ENCODE assay signal across 8 mouse cellular contexts in the genomic region with DNA sequence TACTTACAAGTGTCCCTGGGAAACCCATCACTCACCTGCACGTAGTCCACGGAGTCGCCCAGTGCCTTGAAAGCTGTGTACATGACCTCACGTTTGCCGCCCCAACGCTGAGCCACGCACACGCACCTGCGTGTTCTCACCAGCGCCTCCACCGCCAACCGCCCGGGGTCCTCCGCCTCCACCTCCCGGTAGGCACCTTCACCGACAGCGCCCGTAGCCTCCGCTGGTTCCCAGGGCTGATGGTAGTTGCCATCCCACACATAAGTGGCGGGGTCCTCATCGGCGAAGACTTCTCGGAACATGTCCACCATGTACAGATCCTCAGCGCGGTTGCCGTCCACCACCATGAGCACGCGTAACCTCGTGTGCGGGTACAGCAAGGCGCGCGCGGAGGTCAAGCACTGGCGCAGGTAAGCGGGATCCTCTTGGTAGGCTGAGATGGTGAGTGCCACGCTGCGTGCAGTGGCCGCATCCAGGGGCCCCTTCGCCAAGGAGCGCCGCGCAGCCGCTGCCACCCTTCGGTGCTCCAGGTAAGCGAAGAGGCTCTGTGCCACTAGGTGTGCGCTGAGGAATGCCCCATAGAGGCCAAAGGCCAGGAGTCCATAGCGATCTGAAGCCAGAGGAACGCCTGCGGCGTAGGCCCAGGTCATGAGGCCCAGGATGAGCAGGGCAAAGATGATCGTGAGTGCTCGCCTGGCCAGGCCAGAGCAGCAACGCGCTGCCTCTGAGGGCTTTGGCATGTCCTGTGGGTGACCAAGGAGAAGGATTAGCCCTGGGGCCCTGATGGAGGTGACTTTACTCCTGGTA. TPM values are rescaled to one million over a fixed set of nuclear protein-coding genes. Genes with fewer than 3 reads are reported as not detected.
A peak's percentile ranks its signal among the peaks of the same experiment; 100 is the strongest.
DNase-seq lines count a peak whose midpoint lies in the region; ATAC-seq and TF ChIP-seq lines count a peak whose summit lies in the region.

No protein-coding gene starts in this region.

- H3K4me3 ChIP-seq in liver, embryonic 11.5 days (ENCODE audit: low read depth, low read length) = no peak overlapping the region; the same call in 1 of the 2 replicates
- H3K4me3 ChIP-seq in liver, postnatal 0 days (ENCODE audit: low read depth, low read length) = no peak overlapping the region
- H3K4me3 ChIP-seq in embryonic facial prominence, embryonic 13.5 days = peak overlapping the region; percentile 9; the same call in 1 of the 2 replicates
- peak overlapping the region; percentile 38 for H3K4me3 ChIP-seq in hindbrain, embryonic 15.5 days
- no peak overlapping the region for H3K4me3 ChIP-seq in neural tube, embryonic 12.5 days
- no peak overlapping the region for H3K4me3 ChIP-seq in lung, postnatal 0 days (ENCODE audit: low read depth, low read length)

- WGBS in liver, embryonic 11.5 days = 19% methylated on average over 55 of the region's 55 CpGs
- 19% methylated on average over 55 of the region's 55 CpGs for WGBS in liver, postnatal 0 days (ENCODE audit: insufficient replicate concordance)
- 23% methylated on average over 55 of the region's 55 CpGs for WGBS in embryonic facial prominence, embryonic 13.5 days
- 20% methylated on average over 55 of the region's 55 CpGs for WGBS in hindbrain, embryonic 15.5 days
- WGBS in neural tube, embryonic 12.5 days = 23% methylated on average over 55 of the region's 55 CpGs
- WGBS in lung, postnatal 0 days = 31% methylated on average over 55 of the region's 55 CpGs

- TF ChIP-seq CTCF in liver, postnatal 0 days (IDR thresholded peaks at IDR 0.05; ENCODE audit: low read depth) = no peak
- no peak for TF ChIP-seq CTCF in lung, postnatal 0 days (IDR thresholded peaks at IDR 0.05)

- no peaks in the 10 kb centered on the region for H3K9me3 ChIP-seq in liver, embryonic 11.5 days (ENCODE audit: control insufficient read depth, low read length)
- H3K9me3 ChIP-seq in liver, postnatal 0 days (ENCODE audit: low read length) = no peaks in the 10 kb centered on the region
- no peaks in the 10 kb centered on the region for H3K9me3 ChIP-seq in embryonic facial prominence, embryonic 13.5 days
- no peaks in the 10 kb centered on the region for H3K9me3 ChIP-seq in hindbrain, embryonic 15.5 days
- H3K9me3 ChIP-seq in neural tube, embryonic 12.5 days = no peaks in the 10 kb centered on the region
- H3K9me3 ChIP-seq in lung, postnatal 0 days (ENCODE audit: low read length) = no peaks in the 10 kb centered on the region

- H3K36me3 ChIP-seq in liver, embryonic 11.5 days (ENCODE audit: control insufficient read depth, insufficient read depth, low read length) = no peaks in the 10 kb centered on the region
- no peaks in the 10 kb centered on the region for H3K36me3 ChIP-seq in liver, postnatal 0 days (replicated peaks; ENCODE audit: insufficient read depth, low read length)
- H3K36me3 ChIP-seq in embryonic facial prominence, embryonic 13.5 days = peaks cover 11% of the 10 kb centered on the region
- H3K36me3 ChIP-seq in hindbrain, embryonic 15.5 days = no peaks in the 10 kb centered on the region
- 0 out of 2 replicates have a peak, but pooled peaks cover 8% of the 10 kb centered on the region for H3K36me3 ChIP-seq in neural tube, embryonic 12.5 days
- no peaks in the 10 kb centered on the region for H3K36me3 ChIP-seq in lung, postnatal 0 days (ENCODE audit: insufficient read depth, low read length)

- H3K9ac ChIP-seq in liver, embryonic 11.5 days (ENCODE audit: low read depth, low read length) = no peak overlapping the region
- H3K9ac ChIP-seq in liver, postnatal 0 days (replicated peaks) = no peak overlapping the region
- H3K9ac ChIP-seq in embryonic facial prominence, embryonic 13.5 days = no peak overlapping the region
- peak overlapping the region; percentile 29 for H3K9ac ChIP-seq in hindbrain, embryonic 15.5 days
- H3K9ac ChIP-seq in neural tube, embryonic 12.5 days = no peak overlapping the region
- no peak overlapping the region for H3K9ac ChIP-seq in lung, postnatal 0 days (replicated peaks; ENCODE audit: low read depth)

- H3K4me2 ChIP-seq in liver, embryonic 11.5 days = peak overlapping the region; percentile 11
- H3K4me2 ChIP-seq in liver, postnatal 0 days (ENCODE audit: low read depth, low read length) = no peak overlapping the region
- H3K4me2 ChIP-seq in embryonic facial prominence, embryonic 13.5 days = peak overlapping the region; percentile 27
- H3K4me2 ChIP-seq in hindbrain, embryonic 15.5 days = peak overlapping the region; percentile 53
- peak overlapping the region; percentile 35 for H3K4me2 ChIP-seq in neural tube, embryonic 12.5 days (replicated peaks)
- H3K4me2 ChIP-seq in lung, postnatal 0 days (replicated peaks; ENCODE audit: low read depth, low read length) = no peak overlapping the region

- TF ChIP-seq EP300 in liver, postnatal 0 days (IDR thresholded peaks at IDR 0.05; ENCODE audit: low read depth) = no peak
- no peak for TF ChIP-seq EP300 in lung, postnatal 0 days (IDR thresholded peaks at IDR 0.05)

- H3K4me1 ChIP-seq in liver, embryonic 11.5 days (replicated peaks; ENCODE audit: control insufficient read depth, insufficient read depth, low read length) = no peaks in the 10 kb centered on the region
- no peaks in the 10 kb centered on the region for H3K4me1 ChIP-seq in liver, postnatal 0 days (ENCODE audit: insufficient read depth)
- peaks cover 9% of the 10 kb centered on the region for H3K4me1 ChIP-seq in embryonic facial prominence, embryonic 13.5 days
- peaks cover 5% of the 10 kb centered on the region; the same call in 1 of the 2 replicates for H3K4me1 ChIP-seq in hindbrain, embryonic 15.5 days (replicated peaks)
- H3K4me1 ChIP-seq in neural tube, embryonic 12.5 days = no peaks in the 10 kb centered on the region
- no peaks in the 10 kb centered on the region for H3K4me1 ChIP-seq in lung, postnatal 0 days (ENCODE audit: insufficient read depth, low read depth, low read length)

- DNase-seq in liver, embryonic 11.5 days (ENCODE audit: low spot score) = no peak
- DNase-seq in liver, postnatal 0 days = no peak
- no peak for DNase-seq in layer of hippocampus, adult 11-12 months (ENCODE audit: low spot score)
- DNase-seq in thymus, postnatal 0 days (ENCODE audit: low spot score) = no peak
- DNase-seq in lung, postnatal 0 days (ENCODE audit: low spot score) = no peak

- H3K27ac ChIP-seq in liver, embryonic 11.5 days (ENCODE audit: low read depth, low read length) = no peak overlapping the region
- H3K27ac ChIP-seq in liver, postnatal 0 days (ENCODE audit: low read depth) = no peak overlapping the region
- H3K27ac ChIP-seq in embryonic facial prominence, embryonic 13.5 days = no peak overlapping the region
- no peak overlapping the region for H3K27ac ChIP-seq in hindbrain, embryonic 15.5 days (replicated peaks)
- no peak overlapping the region for H3K27ac ChIP-seq in neural tube, embryonic 12.5 days
- H3K27ac ChIP-seq in lung, postnatal 0 days (ENCODE audit: low read length) = no peak overlapping the region

- ATAC-seq in liver, embryonic 11.5 days (replicated peaks; ENCODE audit: low FRiP score) = no peak
- no peak for ATAC-seq in liver, postnatal 0 days
- ATAC-seq in embryonic facial prominence, embryonic 13.5 days (ENCODE audit: insufficient number of reproducible peaks, insufficient read depth, low FRiP score, low TSS enrichment, low read depth) = no peak
- ATAC-seq in hindbrain, embryonic 15.5 days (ENCODE audit: low FRiP score, low read depth) = peak; percentile 73
- peak; percentile 32 for ATAC-seq in neural tube, embryonic 12.5 days (ENCODE audit: low FRiP score, low read depth)
- ATAC-seq in lung, postnatal 0 days = no peak

- peaks cover 18% of the 10 kb centered on the region for H3K27me3 ChIP-seq in liver, embryonic 11.5 days (replicated peaks; ENCODE audit: control insufficient read depth, insufficient read depth, low read length)
- H3K27me3 ChIP-seq in liver, postnatal 0 days (ENCODE audit: insufficient read depth, low read length) = peaks cover 23% of the 10 kb centered on the region; the same call in 1 of the 2 replicates
- H3K27me3 ChIP-seq in embryonic facial prominence, embryonic 13.5 days = peaks cover 16% of the 10 kb centered on the region
- H3K27me3 ChIP-seq in hindbrain, embryonic 15.5 days = no peaks in the 10 kb centered on the region
- H3K27me3 ChIP-seq in neural tube, embryonic 12.5 days (replicated peaks) = peaks cover 12% of the 10 kb centered on the region
- no peaks in the 10 kb centered on the region for H3K27me3 ChIP-seq in lung, postnatal 0 days (replicated peaks; ENCODE audit: insufficient read depth, low read length)

RNA-seq across cellular contexts. Expression of gene Has1, which starts 4.9 kb away (rescaled TPM):
- 0.31 and 0.58 TPM in 2 replicates for polyA plus RNA-seq in liver, embryonic 11.5 days (2014; fragmentation: Nextera tagmentation; extraction: Ambion mirVana)
- 0.08 and 0.09 TPM in 2 replicates for polyA plus RNA-seq in liver, postnatal 0 days (2015; fragmentation: Nextera tagmentation; extraction: Ambion mirVana)
- 1.3 and 1.6 TPM in 2 replicates for polyA plus RNA-seq in embryonic facial prominence, embryonic 13.5 days (2015; fragmentation: Nextera tagmentation; extraction: Ambion mirVana)
- 1.1 TPM in 2 replicates for polyA plus RNA-seq in hindbrain, embryonic 15.5 days (2015; fragmentation: Nextera tagmentation; extraction: Ambion mirVana)
- 1.1 and 1.3 TPM in 2 replicates for polyA plus RNA-seq in neural tube, embryonic 12.5 days (2016; fragmentation: Nextera tagmentation; extraction: Ambion mirVana)
- 0.36 and 0.40 TPM in 2 replicates for polyA plus RNA-seq in thymus, postnatal 0 days (2015; fragmentation: Nextera tagmentation; extraction: Ambion mirVana)
- 1.9 and 2.4 TPM in 2 replicates for polyA plus RNA-seq in lung, postnatal 0 days (2015; fragmentation: Nextera tagmentation; extraction: Ambion mirVana)

RNA-seq across cellular contexts. Expression of gene Spaca6, which starts 23.2 kb away (rescaled TPM):
- 11.2 and 16.4 TPM in 2 replicates for polyA plus RNA-seq in liver, embryonic 11.5 days (2014; fragmentation: Nextera tagmentation; extraction: Ambion mirVana)
- polyA plus RNA-seq in liver, postnatal 0 days (2015; fragmentation: Nextera tagmentation; extraction: Ambion mirVana) = 2.1 and 3.1 TPM in 2 replicates
- polyA plus RNA-seq in embryonic facial prominence, embryonic 13.5 days (2015; fragmentation: Nextera tagmentation; extraction: Ambion mirVana) = 51.9 and 52.6 TPM in 2 replicates
- 25.5 and 28.3 TPM in 2 replicates for polyA plus RNA-seq in hindbrain, embryonic 15.5 days (2015; fragmentation: Nextera tagmentation; extraction: Ambion mirVana)
- polyA plus RNA-seq in neural tube, embryonic 12.5 days (2016; fragmentation: Nextera tagmentation; extraction: Ambion mirVana) = 48.1 and 54.2 TPM in 2 replicates
- polyA plus RNA-seq in thymus, postnatal 0 days (2015; fragmentation: Nextera tagmentation; extraction: Ambion mirVana) = 5.5 and 8.0 TPM in 2 replicates
- 16.6 and 17.9 TPM in 2 replicates for polyA plus RNA-seq in lung, postnatal 0 days (2015; fragmentation: Nextera tagmentation; extraction: Ambion mirVana)

RNA-seq across cellular contexts. Expression of gene Fpr1, which starts 33.6 kb away (rescaled TPM):
- 0.37 TPM in 1 of 2 replicates, not detected in the other for polyA plus RNA-seq in liver, embryonic 11.5 days (2014; fragmentation: Nextera tagmentation; extraction: Ambion mirVana)
- 13.3 and 13.7 TPM in 2 replicates for polyA plus RNA-seq in liver, postnatal 0 days (2015; fragmentation: Nextera tagmentation; extraction: Ambion mirVana)
- 0.19 TPM in 1 of 2 replicates, not detected in the other for polyA plus RNA-seq in embryonic facial prominence, embryonic 13.5 days (2015; fragmentation: Nextera tagmentation; extraction: Ambion mirVana)
- polyA plus RNA-seq in hindbrain, embryonic 15.5 days (2015; fragmentation: Nextera tagmentation; extraction: Ambion mirVana) = 0.18 and 0.31 TPM in 2 replicates
- 0.34 TPM in 1 of 2 replicates, not detected in the other for polyA plus RNA-seq in neural tube, embryonic 12.5 days (2016; fragmentation: Nextera tagmentation; extraction: Ambion mirVana)
- polyA plus RNA-seq in thymus, postnatal 0 days (2015; fragmentation: Nextera tagmentation; extraction: Ambion mirVana) = 0.36 TPM in 1 of 2 replicates, not detected in the other
- polyA plus RNA-seq in lung, postnatal 0 days (2015; fragmentation: Nextera tagmentation; extraction: Ambion mirVana) = 13.7 and 14.9 TPM in 2 replicates

RNA-seq across cellular contexts. Expression of gene Fpr2, which starts 37.5 kb away (rescaled TPM):
- polyA plus RNA-seq in liver, embryonic 11.5 days (2014; fragmentation: Nextera tagmentation; extraction: Ambion mirVana) = 0.21 TPM in 1 of 2 replicates, not detected in the other
- 9.3 and 10.3 TPM in 2 replicates for polyA plus RNA-seq in liver, postnatal 0 days (2015; fragmentation: Nextera tagmentation; extraction: Ambion mirVana)
- polyA plus RNA-seq in embryonic facial prominence, embryonic 13.5 days (2015; fragmentation: Nextera tagmentation; extraction: Ambion mirVana) = not detected in 2 replicates
- polyA plus RNA-seq in hindbrain, embryonic 15.5 days (2015; fragmentation: Nextera tagmentation; extraction: Ambion mirVana) = 0.18 TPM in 1 of 2 replicates, not detected in the other
- not detected in 2 replicates for polyA plus RNA-seq in neural tube, embryonic 12.5 days (2016; fragmentation: Nextera tagmentation; extraction: Ambion mirVana)
- 0.22 and 0.34 TPM in 2 replicates for polyA plus RNA-seq in thymus, postnatal 0 days (2015; fragmentation: Nextera tagmentation; extraction: Ambion mirVana)
- polyA plus RNA-seq in lung, postnatal 0 days (2015; fragmentation: Nextera tagmentation; extraction: Ambion mirVana) = 12.6 and 15.4 TPM in 2 replicates

RNA-seq across cellular contexts. Expression of gene Fpr3, which starts 37.5 kb away (rescaled TPM):
- polyA plus RNA-seq in liver, embryonic 11.5 days (2014; fragmentation: Nextera tagmentation; extraction: Ambion mirVana) = not detected in 2 replicates
- polyA plus RNA-seq in liver, postnatal 0 days (2015; fragmentation: Nextera tagmentation; extraction: Ambion mirVana) = not detected in 2 replicates
- polyA plus RNA-seq in embryonic facial prominence, embryonic 13.5 days (2015; fragmentation: Nextera tagmentation; extraction: Ambion mirVana) = not detected in 2 replicates
- polyA plus RNA-seq in hindbrain, embryonic 15.5 days (2015; fragmentation: Nextera tagmentation; extraction: Ambion mirVana) = not detected in 2 replicates
- polyA plus RNA-seq in neural tube, embryonic 12.5 days (2016; fragmentation: Nextera tagmentation; extraction: Ambion mirVana) = not detected in 2 replicates
- not detected in 2 replicates for polyA plus RNA-seq in thymus, postnatal 0 days (2015; fragmentation: Nextera tagmentation; extraction: Ambion mirVana)
- not detected in 2 replicates for polyA plus RNA-seq in lung, postnatal 0 days (2015; fragmentation: Nextera tagmentation; extraction: Ambion mirVana)

Comparison
In these comparisons a context has a peak if more than half of its experiments do, and no peak if none do; other contexts are left out.
1. H3K4me2 ChIP-seq: peak in liver, embryonic 11.5 days (single experiment), embryonic facial prominence, embryonic 13.5 days (single experiment), hindbrain, embryonic 15.5 days (single experiment) and neural tube, embryonic 12.5 days (single experiment); none in liver, postnatal 0 days (single experiment) and lung, postnatal 0 days (single experiment).
2. RNA of gene Fpr1, which starts 33.6 kb away (polyA plus RNA-seq): 13.7 to 14.9 TPM in lung, postnatal 0 days and 13.3 to 13.7 TPM in liver, postnatal 0 days; 0.37 TPM in liver, embryonic 11.5 days, 0.36 TPM in thymus, postnatal 0 days, 0.18 to 0.31 TPM in hindbrain, embryonic 15.5 days, 0.19 TPM in embryonic facial prominence, embryonic 13.5 days and 0.34 TPM in neural tube, embryonic 12.5 days; every median in the first group is over 10 times any median in the second.
3. ATAC-seq: peak in hindbrain, embryonic 15.5 days (single experiment) and neural tube, embryonic 12.5 days (single experiment); none in liver, embryonic 11.5 days (single experiment), liver, postnatal 0 days (single experiment), embryonic facial prominence, embryonic 13.5 days (single experiment) and lung, postnatal 0 days (single experiment).
4. H3K4me3 ChIP-seq: peak in embryonic facial prominence, embryonic 13.5 days (single experiment) and hindbrain, embryonic 15.5 days (single experiment); none in liver, embryonic 11.5 days (single experiment), liver, postnatal 0 days (single experiment), neural tube, embryonic 12.5 days (single experiment) and lung, postnatal 0 days (single experiment).